Mouse (Mus musculus) CH12.LX (cell line): ENCODE results near the gene Gm7579. TPM values are rescaled to one million over a fixed set of nuclear protein-coding genes. Genes with fewer than 3 reads are reported as not detected.
"Not testable (repeated sequence)": the region's sequence is repeated elsewhere in the genome, so short reads cannot be mapped to it uniquely, and the experiment has no call there.

Source experiments
- DNase-seq: peaks from one replicate; pipeline ENCODE4 v3.0.0-alpha.2; 2013; ENCODE audit errors: extremely low read depth
- H3K27ac ChIP-seq: 2 replicates; pipeline ENCODE4 v1.5.1; 2012; ENCODE audit warnings: low read depth, mild to moderate bottlenecking, control low read depth, moderate library complexity; ENCODE audit not compliant: insufficient read depth
- H3K27me3 ChIP-seq: replicated peaks from 2 replicates; pipeline ENCODE3; 2012; ENCODE audit warnings: inconsistent platforms
- H3K36me3 ChIP-seq, 2 experiments: replicated peaks in 1 of 2; 2 replicates each; pipeline versions ENCODE3 to v1.6.1; 2012; ENCODE audit warnings: inconsistent platforms in 1 of 2, low read length in 1 of 2, mild to moderate bottlenecking in 1 of 2, mixed read lengths in 1 of 2, moderate library complexity in 1 of 2; ENCODE audit not compliant: control insufficient read depth in 1 of 2, insufficient read depth in 1 of 2
- H3K4me1 ChIP-seq, 2 experiments: 2 replicates each; pipeline ENCODE4 v1.6.1; 2012; ENCODE audit warnings: inconsistent platforms in 1 of 2, moderate library complexity in 1 of 2; ENCODE audit not compliant: insufficient read depth in 2 of 2, control insufficient read depth in 1 of 2
- H3K4me2 ChIP-seq: 2 replicates; pipeline ENCODE4 v1.6.1; 2012; ENCODE audit warnings: low read depth, mild to moderate bottlenecking, control low read depth; ENCODE audit not compliant: poor library complexity, insufficient read depth, severe bottlenecking
- H3K4me3 ChIP-seq, 3 experiments: fragments of 150-350 bp in 1 of 3; sonication (generic) in 1 of 3; replicated peaks in 1 of 3; 2 replicates each; pipeline versions ENCODE3 to v1.5.1; 2011 to 2012; ENCODE audit warnings: low read depth in 2 of 3, low read length in 2 of 3, mild to moderate bottlenecking in 2 of 3, moderate library complexity in 2 of 3, control low read depth in 1 of 3, improper control_type of control experiment in 1 of 3, inconsistent platforms in 1 of 3, mixed read lengths in 1 of 3; ENCODE audit not compliant: poor library complexity in 1 of 3
- H3K79me2 ChIP-seq: replicated peaks from 2 replicates; pipeline ENCODE4 v1.6.1; 2012; ENCODE audit warnings: mild to moderate bottlenecking, moderate library complexity; ENCODE audit not compliant: control insufficient read depth, poor library complexity, insufficient read depth, severe bottlenecking; ENCODE audit errors: extremely low read depth
- H3K9ac ChIP-seq: 2 replicates; pipeline ENCODE4 v1.6.1; 2012; ENCODE audit warnings: low read depth, mild to moderate bottlenecking, control low read depth, moderate library complexity; ENCODE audit not compliant: insufficient read depth
- H3K9me3 ChIP-seq: replicated peaks from 2 replicates; pipeline ENCODE3; 2012; ENCODE audit warnings: low read length, inconsistent platforms, mixed read lengths
- MEF2A ChIP-seq: IDR thresholded peaks from 2 replicates; pipeline ENCODE4 v1.6.1; 2014; ENCODE audit warnings: low read depth, mild to moderate bottlenecking, inconsistent platforms, low read length, improper control_type of control experiment, borderline replicate concordance
- TCF12 ChIP-seq: IDR thresholded peaks from 2 replicates; pipeline ENCODE4 v1.6.1; 2014; ENCODE audit warnings: low read depth, mild to moderate bottlenecking, inconsistent platforms, low read length, improper control_type of control experiment
- dilution Hi-C: fragments of 300-500 bp; cut with MboI; formaldehyde crosslinking; loops from 2 replicates; pipeline ENCODE4 v1.14.3; 2020; ENCODE audit warnings: low sequenced_read_pairs; ENCODE audit not compliant: extremely low pct_unique_long_range_greater_than_20kb, extremely low pct_ligation_motif_present
- in situ Hi-C: fragments of 300-500 bp; cut with MboI; formaldehyde crosslinking; loops from 3 replicates; pipeline ENCODE4 v1.14.3; 2019; ENCODE audit warnings: low sequenced_read_pairs, low pct_ligation_motif_present, low pct_unique_long_range_greater_than_20kb, mixed read lengths
- polyA plus RNA-seq: library from polyadenylated mRNA; unstranded; fragments of >175 nt; gene quantifications from 2 replicates; pipeline ENCODE4 v1.2.1, GENCODE M21; 2012; ENCODE audit warnings: low read depth; ENCODE audit not compliant: insufficient read length
- total RNA-seq, 2 experiments: library from RNA; depleted of rRNA; stranded (reverse); fragments of 300-350 nt in 1 of 2; fragments of >200 nt in 1 of 2; gene quantifications; 2 replicates each; pipeline ENCODE4 v1.2.3; 2012 to 2014

The Gm7579 gene
- total and polyA plus RNA-seq, 3 experiments = not detected

- H3K9me3 ChIP-seq, H3K9ac ChIP-seq, H3K4me3 ChIP-seq, in situ Hi-C loops, H3K4me1 ChIP-seq, H3K36me3 ChIP-seq, dilution Hi-C loops, H3K79me2 ChIP-seq, H3K4me2 ChIP-seq, DNase-seq, H3K27ac ChIP-seq: not testable (repeated sequence)
- peaks cover 65% of the 10 kb centered on the region for H3K27me3 ChIP-seq
Measured at GRCm38 (mm10) chr7:142206891-142207290, 4.8 kb upstream of the Gm7579 start.

GRCm38 (mm10) chr7:142212136-142212535, 477 bp downstream of the Gm7579 start:
- H3K27ac ChIP-seq, H3K9me3 ChIP-seq, H3K36me3 ChIP-seq, H3K4me3 ChIP-seq, H3K4me1 ChIP-seq, H3K79me2 ChIP-seq, dilution Hi-C loops, H3K9ac ChIP-seq, H3K4me2 ChIP-seq, DNase-seq, in situ Hi-C loops: not testable (repeated sequence)
- H3K27me3 ChIP-seq = peaks cover 55% of the 10 kb centered on the region

- H3K27me3 ChIP-seq = peaks cover 52% of the 10 kb centered on the region
- dilution Hi-C loops (no loop called here), in situ Hi-C loops (no loop called here)
- no peak overlapping the region for H3K9ac ChIP-seq
- no peaks in the 10 kb centered on the region for H3K79me2 ChIP-seq
- H3K4me3 ChIP-seq = no peak overlapping the region
- H3K27ac ChIP-seq = no peak overlapping the region
- no peaks in the 10 kb centered on the region for H3K4me1 ChIP-seq
- no peak overlapping the region for H3K4me2 ChIP-seq
- no peak for DNase-seq
- TF ChIP-seq MEF2A (no peak), TCF12 (no peak)
- no peaks in the 10 kb centered on the region for H3K36me3 ChIP-seq
- H3K9me3 ChIP-seq = peaks cover 3% of the 10 kb centered on the region
Measured at GRCm38 (mm10) chr7:142224518-142224917, 12.9 kb downstream of the Gm7579 start.

- dilution Hi-C loops, H3K79me2 ChIP-seq, in situ Hi-C loops, H3K4me1 ChIP-seq, H3K9ac ChIP-seq, H3K27ac ChIP-seq, H3K36me3 ChIP-seq, H3K9me3 ChIP-seq, H3K4me3 ChIP-seq, H3K4me2 ChIP-seq, DNase-seq: not testable (repeated sequence)
- peaks cover 63% of the 10 kb centered on the region for H3K27me3 ChIP-seq
Measured at GRCm38 (mm10) chr7:142229871-142230270, 18.2 kb downstream of the Gm7579 start, which contains the start of gene Krtap5-5. TSS of gene Krtap5-5 (minus strand) at chr7:142229971.
